Mouse (Mus musculus) intestine, postnatal 0 days (tissue): ENCODE data around the gene Trappc12. TPM values are rescaled to one million over a fixed set of nuclear protein-coding genes. Genes with fewer than 3 reads are reported as not detected.

ENCODE experiments used
- ATAC-seq: fragments of 200-750 bp; cut with Nextera tagmentation; 2 replicates; pipeline ENCODE4 v1.8.0; 2017; ENCODE audit warnings: mild to moderate bottlenecking, moderate TSS enrichment, moderate library complexity
- H3K27ac ChIP-seq: fragments of 300-500 bp; sonication (generic); 2 replicates; pipeline ENCODE4 v1.5.1; 2014; ENCODE audit warnings: mild to moderate bottlenecking, low read depth, low read length, moderate library complexity
- H3K27me3 ChIP-seq: fragments of 300-500 bp; sonication (generic); replicated peaks from 2 replicates; pipeline ENCODE4 v1.6.1; 2014; ENCODE audit warnings: low read length, mixed read lengths; ENCODE audit not compliant: control insufficient read depth, insufficient read depth
- H3K36me3 ChIP-seq: fragments of 300-500 bp; sonication (generic); 2 replicates; pipeline ENCODE4 v1.6.1; 2014; ENCODE audit warnings: mild to moderate bottlenecking, moderate library complexity; ENCODE audit not compliant: control insufficient read depth, insufficient read depth
- H3K4me1 ChIP-seq: fragments of 300-500 bp; sonication (generic); replicated peaks from 2 replicates; pipeline ENCODE4 v1.6.1; 2014; ENCODE audit warnings: antibody characterized with exemption, low read length, mixed read lengths; ENCODE audit not compliant: control insufficient read depth, insufficient read depth
- H3K4me2 ChIP-seq: fragments of 300-500 bp; sonication (generic); replicated peaks from 2 replicates; pipeline ENCODE4 v1.6.1; 2014; ENCODE audit warnings: low read depth, mild to moderate bottlenecking, moderate library complexity
- H3K4me3 ChIP-seq: fragments of 300-500 bp; sonication (generic); 2 replicates; pipeline ENCODE4 v1.5.1; 2014; ENCODE audit warnings: low read depth, low read length
- H3K9ac ChIP-seq: fragments of 300-500 bp; sonication (generic); 2 replicates; pipeline ENCODE4 v1.6.1; 2014; ENCODE audit warnings: mild to moderate bottlenecking, low read depth, low read length
- H3K9me3 ChIP-seq: fragments of 300-500 bp; sonication (generic); 2 replicates; pipeline ENCODE4 v1.6.1; 2016; ENCODE audit warnings: mixed run types; ENCODE audit not compliant: control insufficient read depth
- CTCF ChIP-seq: sonication (generic); IDR thresholded peaks from 2 replicates; pipeline ENCODE4 v1.5.1; 2016; ENCODE audit warnings: low read depth, mild to moderate bottlenecking, control low read depth, antibody characterized with exemption, moderate library complexity
- WGBS: fragments of 180-500 bp; shearing (Covaris S2); extraction: QIAGEN DNeasy Blood & Tissue Kit; methylation state at CpG from one replicate; pipeline ENCODE4 v1.1.7; 2014; 5-methylcytosine and 5-hydroxymethylcytosine counted together
- polyA plus RNA-seq: library from polyadenylated mRNA; unstranded; fragments of >200 nt; fragmentation: Nextera tagmentation; extraction: Ambion mirVana; gene quantifications from 2 replicates; pipeline ENCODE4 v1.2.1, GENCODE M21; 2015

Trappc12 gene
- polyA plus RNA-seq, 1 experiment from 2014 or later: 15.3 TPM

DNA sequence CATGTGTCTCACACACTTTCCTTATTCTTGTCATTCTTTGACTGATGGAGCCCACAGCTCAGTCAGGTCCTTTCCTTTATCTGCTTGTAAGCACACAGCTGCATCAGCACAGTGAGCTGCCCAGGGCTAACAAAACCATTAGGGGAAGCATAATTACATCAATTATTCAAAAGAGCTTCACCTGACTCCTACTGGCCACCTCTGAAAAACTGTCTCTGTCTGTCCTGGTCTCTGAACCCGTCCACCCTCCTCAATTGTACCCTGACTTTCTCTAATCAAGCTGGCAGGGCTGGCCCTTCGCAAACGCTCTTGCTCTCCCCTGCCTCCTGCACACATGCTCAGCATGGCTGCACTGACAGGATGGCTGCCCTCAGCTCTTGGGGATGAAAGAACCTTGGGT lies 25.9 kb downstream of the Trappc12 start:
- WGBS: 82% methylated on average over 3 of the region's 3 CpGs
- Histone ChIP-seq H3K4me3 (no peak overlapping the region), H3K9ac (no peak overlapping the region), H3K27me3 (no peaks in the 10 kb centered on the region), H3K4me2 (no peak overlapping the region), H3K4me1 (no peaks in the 10 kb centered on the region), H3K27ac (no peak overlapping the region), H3K36me3 (peaks cover 58% of the 10 kb centered on the region), H3K9me3 (no peaks in the 10 kb centered on the region)
- no peak for ATAC-seq
- TF ChIP-seq CTCF: no peak

DNA sequence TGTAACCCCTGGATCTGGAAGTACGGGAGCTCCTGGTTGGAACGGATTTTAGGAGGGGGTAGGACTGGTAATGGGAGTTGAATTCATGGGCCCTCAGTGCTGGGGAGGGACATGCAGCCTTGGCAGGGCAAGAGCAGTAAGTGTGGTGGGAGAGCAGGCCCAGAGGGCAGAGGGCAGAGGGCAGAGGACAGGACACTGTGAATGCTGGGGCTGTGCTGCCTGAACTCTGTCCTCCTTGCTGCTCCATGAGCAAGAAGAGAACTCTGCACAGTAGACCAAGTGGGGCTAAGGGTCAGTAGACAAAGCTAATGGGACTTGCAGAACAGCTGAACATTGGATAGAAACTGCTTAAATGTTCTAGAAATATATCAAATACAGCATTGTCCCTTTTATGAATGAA lies 32.2 kb downstream of the Trappc12 start:
- peaks cover 57% of the 10 kb centered on the region for H3K36me3 ChIP-seq
- no peak for TF ChIP-seq CTCF
- no peaks in the 10 kb centered on the region for H3K27me3 ChIP-seq
- no peak overlapping the region for H3K9ac ChIP-seq
- no peak for ATAC-seq
- H3K4me2 ChIP-seq: no peak overlapping the region
- no peak overlapping the region for H3K4me3 ChIP-seq
- H3K9me3 ChIP-seq: no peaks in the 10 kb centered on the region
- no peak overlapping the region for H3K27ac ChIP-seq
- no peaks in the 10 kb centered on the region for H3K4me1 ChIP-seq
- 95% methylated on average over 2 of the region's 2 CpGs for WGBS

DNA sequence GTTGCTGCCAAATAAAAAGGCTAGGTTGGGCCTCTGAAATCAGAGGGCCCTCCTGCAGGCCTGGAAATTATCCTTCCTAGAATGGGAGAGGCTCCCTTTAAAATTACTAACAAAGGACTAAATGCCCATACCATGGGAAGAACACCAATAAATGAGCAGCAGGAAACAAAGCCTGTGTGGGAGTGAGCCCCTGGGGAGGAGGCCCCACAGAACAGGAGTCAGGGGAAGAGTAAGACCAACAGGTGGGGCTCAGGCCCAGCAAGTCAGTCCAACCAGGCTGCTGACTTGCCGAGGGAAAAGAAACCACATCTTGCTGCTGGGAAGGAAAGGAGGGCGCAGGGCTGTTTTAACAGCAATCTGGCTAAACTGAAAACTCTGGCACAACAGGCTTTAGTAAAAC lies 33.2 kb downstream of the Trappc12 start:
- Histone ChIP-seq H3K27me3 (no peaks in the 10 kb centered on the region), H3K9ac (no peak overlapping the region), H3K4me3 (no peak overlapping the region), H3K27ac (no peak overlapping the region), H3K4me2 (no peak overlapping the region), H3K9me3 (no peaks in the 10 kb centered on the region), H3K36me3 (peaks cover 57% of the 10 kb centered on the region), H3K4me1 (no peaks in the 10 kb centered on the region)
- 79% methylated on average over 2 of the region's 2 CpGs for WGBS
- TF ChIP-seq CTCF: no peak
- no peak for ATAC-seq

DNA sequence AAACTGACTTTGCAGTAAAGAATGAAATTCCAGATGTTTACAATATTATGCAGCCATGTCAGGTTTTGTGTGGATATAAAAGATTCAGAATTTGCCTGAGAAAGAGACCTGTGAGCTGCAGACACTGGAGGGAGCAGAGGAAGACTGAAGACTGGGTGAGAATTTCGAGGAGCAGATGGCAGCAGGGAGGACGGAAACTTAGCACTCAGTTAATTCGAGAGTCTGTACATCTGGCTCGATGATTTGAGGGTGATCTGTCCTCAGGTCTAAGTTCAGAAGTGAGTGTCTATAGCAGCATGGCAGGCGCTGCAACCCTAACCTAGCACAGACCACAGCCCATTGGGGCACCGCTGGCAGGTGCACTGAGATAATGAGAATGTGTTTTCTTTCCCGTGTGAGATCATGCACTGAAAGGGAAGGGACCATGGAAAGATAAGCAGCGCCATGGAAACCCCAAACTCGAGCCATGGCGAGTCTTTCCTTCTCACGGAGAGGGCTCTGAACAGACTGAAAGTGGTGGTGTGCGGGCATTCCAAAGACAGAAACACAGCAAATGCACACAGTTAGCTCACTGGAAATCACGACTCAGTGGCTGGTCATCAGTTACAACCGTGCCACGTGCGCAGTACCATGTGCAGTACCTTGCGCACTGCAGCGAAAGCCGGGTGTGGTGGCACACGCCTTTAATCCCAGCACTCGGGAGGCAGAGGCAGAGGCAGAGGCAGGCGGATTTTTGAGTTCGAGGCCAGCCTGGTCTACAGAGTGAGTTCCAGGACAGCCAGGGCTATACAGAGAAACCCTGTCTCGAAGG lies 35.2 kb downstream of the Trappc12 start:
- WGBS: 81% methylated on average over 24 of the region's 24 CpGs
- ATAC-seq: no peak
- H3K27me3 ChIP-seq: no peaks in the 10 kb centered on the region

DNA sequence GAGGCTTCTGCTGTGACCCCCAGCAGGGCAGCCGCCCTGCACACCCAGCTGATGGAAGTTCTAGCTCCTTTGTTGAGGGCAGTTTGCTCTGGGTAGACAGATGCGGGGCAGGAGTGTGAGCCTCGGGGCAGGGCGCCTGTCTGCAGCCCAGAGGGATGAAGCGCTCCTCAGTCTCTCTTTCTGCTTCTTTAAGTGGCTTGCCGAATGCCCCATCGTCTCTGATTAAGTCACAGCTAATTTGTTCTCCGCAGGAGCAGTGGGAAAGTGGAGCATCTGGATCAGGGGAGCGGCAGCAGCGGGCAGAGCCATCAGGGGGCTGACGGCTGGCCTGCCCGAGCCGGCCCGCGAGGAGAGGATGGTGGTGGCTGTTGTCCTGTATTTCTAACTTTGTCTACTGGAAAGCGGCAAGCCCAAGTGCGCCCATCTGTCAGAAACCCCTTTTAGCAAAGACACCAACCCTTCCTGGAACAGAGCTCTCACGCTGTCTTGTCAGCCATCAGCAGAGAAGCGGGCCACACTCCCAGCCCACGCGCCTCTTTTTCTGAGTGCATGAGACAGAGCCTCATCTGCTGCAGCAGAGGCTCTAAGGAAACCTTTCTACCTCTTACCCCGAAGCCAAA lies 39.6 kb downstream of the Trappc12 start:
- H3K9ac ChIP-seq: no peak overlapping the region

More for the DNA sequence above, 35.2 kb downstream of the Trappc12 start:
- no peak for TF ChIP-seq CTCF
- Histone ChIP-seq H3K4me3 (no peak overlapping the region), H3K9me3 (no peaks in the 10 kb centered on the region), H3K36me3 (peaks cover 57% of the 10 kb centered on the region), H3K9ac (no peak overlapping the region), H3K4me2 (no peak overlapping the region), H3K27ac (no peak overlapping the region), H3K4me1 (no peaks in the 10 kb centered on the region)

DNA sequence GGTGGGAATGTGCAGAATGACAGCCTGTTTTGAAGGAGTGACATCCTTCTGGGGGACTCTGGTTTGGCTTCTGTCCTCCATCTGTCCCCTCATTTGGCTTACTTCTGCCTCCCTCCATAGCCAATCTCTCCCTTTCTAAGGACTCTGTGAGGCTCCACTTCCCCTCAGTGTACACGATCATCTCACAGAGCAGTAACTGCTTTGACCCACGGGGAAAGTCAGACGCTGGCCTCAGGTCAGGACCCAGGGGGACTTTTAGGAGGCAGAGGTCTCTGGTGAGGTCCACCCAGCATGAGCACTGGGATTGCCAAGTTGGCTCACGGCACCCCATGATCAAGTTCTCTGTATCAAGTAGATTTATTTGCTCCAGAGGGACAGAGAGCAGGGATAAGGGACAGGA lies 42.1 kb downstream of the Trappc12 start:
- Histone ChIP-seq H3K4me3 (no peak overlapping the region), H3K27ac (no peak overlapping the region), H3K36me3 (peaks cover 62% of the 10 kb centered on the region), H3K4me1 (no peaks in the 10 kb centered on the region), H3K4me2 (no peak overlapping the region), H3K9me3 (no peaks in the 10 kb centered on the region), H3K9ac (no peak overlapping the region), H3K27me3 (no peaks in the 10 kb centered on the region)
- TF ChIP-seq CTCF: no peak
- ATAC-seq: no peak
- 86% methylated on average over 4 of the region's 4 CpGs for WGBS

More for the DNA sequence above, 39.6 kb downstream of the Trappc12 start:
- H3K27me3 ChIP-seq: no peaks in the 10 kb centered on the region
- TF ChIP-seq CTCF: no peak
- H3K4me2 ChIP-seq: no peak overlapping the region
- 85% methylated on average over 22 of the region's 22 CpGs for WGBS
- no peaks in the 10 kb centered on the region for H3K9me3 ChIP-seq
- no peak overlapping the region for H3K27ac ChIP-seq
- no peak for ATAC-seq
- no peak overlapping the region for H3K4me3 ChIP-seq
- H3K36me3 ChIP-seq: peaks cover 58% of the 10 kb centered on the region
- H3K4me1 ChIP-seq: no peaks in the 10 kb centered on the region
